Mouse (Mus musculus): ENCODE measurements around the gene Gas7. TPM values are rescaled to one million over a fixed set of nuclear protein-coding genes. Genes with fewer than 3 reads are reported as not detected.

Gene Gas7
- total RNA-seq, 1 experiment from 2014 or later: 6.5 TPM

GRCm38 (mm10) chr11:67663437-67663836 lies 208.2 kb downstream of the Gas7 start:
- no peak for ATAC-seq (ENCODE audit: extremely low read depth, insufficient number of reproducible peaks, low FRiP score, poor library complexity, severe bottlenecking)

GRCm38 (mm10) chr11:67664261-67664660 lies 209.0 kb downstream of the Gas7 start:
- ATAC-seq (ENCODE audit: extremely low read depth, insufficient number of reproducible peaks, low FRiP score, poor library complexity, severe bottlenecking): no peak

- ATAC-seq (ENCODE audit: extremely low read depth, insufficient number of reproducible peaks, low FRiP score, poor library complexity, severe bottlenecking): no peak
These were observed 209.7 kb downstream of the Gas7 start for GRCm38 (mm10) chr11:67664918-67665317.

GRCm38 (mm10) chr11:67666129-67666528 lies 210.9 kb downstream of the Gas7 start:
- ATAC-seq (ENCODE audit: extremely low read depth, insufficient number of reproducible peaks, low FRiP score, poor library complexity, severe bottlenecking): no peak

- no peak for ATAC-seq (ENCODE audit: extremely low read depth, insufficient number of reproducible peaks, low FRiP score, poor library complexity, severe bottlenecking)
These were observed 212.5 kb downstream of the Gas7 start for GRCm38 (mm10) chr11:67667531-67668332.

- no peak for ATAC-seq (ENCODE audit: extremely low read depth, insufficient number of reproducible peaks, low FRiP score, poor library complexity, severe bottlenecking)
These were observed 213.3 kb downstream of the Gas7 start for GRCm38 (mm10) chr11:67668460-67669007.

- no peak for ATAC-seq (ENCODE audit: extremely low read depth, insufficient number of reproducible peaks, low FRiP score, poor library complexity, severe bottlenecking)
These were observed 214.8 kb downstream of the Gas7 start for GRCm38 (mm10) chr11:67670031-67670430.

GRCm38 (mm10) chr11:67672140-67672539 lies 216.9 kb downstream of the Gas7 start:
- no peak for ATAC-seq (ENCODE audit: extremely low read depth, insufficient number of reproducible peaks, low FRiP score, poor library complexity, severe bottlenecking)

- peak; percentile 62; the same call in 1 of the 2 replicates for ATAC-seq (ENCODE audit: extremely low read depth, insufficient number of reproducible peaks, low FRiP score, poor library complexity, severe bottlenecking)
These were observed 220.6 kb downstream of the Gas7 start for GRCm38 (mm10) chr11:67675562-67676540.

GRCm38 (mm10) chr11:67679300-67679699 lies 224.1 kb downstream of the Gas7 start:
- no peak for ATAC-seq (ENCODE audit: extremely low read depth, insufficient number of reproducible peaks, low FRiP score, poor library complexity, severe bottlenecking)

GRCm38 (mm10) chr11:67679930-67680329 lies 224.7 kb downstream of the Gas7 start:
- no peak for ATAC-seq (ENCODE audit: extremely low read depth, insufficient number of reproducible peaks, low FRiP score, poor library complexity, severe bottlenecking)

- ATAC-seq (ENCODE audit: extremely low read depth, insufficient number of reproducible peaks, low FRiP score, poor library complexity, severe bottlenecking): no peak
These were observed 226.6 kb downstream of the Gas7 start for GRCm38 (mm10) chr11:67681871-67682270.

GRCm38 (mm10) chr11:67686109-67686508 lies 230.9 kb downstream of the Gas7 start:
- ATAC-seq (ENCODE audit: extremely low read depth, insufficient number of reproducible peaks, low FRiP score, poor library complexity, severe bottlenecking): no peak

- no peak for ATAC-seq (ENCODE audit: extremely low read depth, insufficient number of reproducible peaks, low FRiP score, poor library complexity, severe bottlenecking)
These were observed 239.6 kb downstream of the Gas7 start, which contains the start of gene Rcvrn for GRCm38 (mm10) chr11:67694703-67695376. Rcvrn (plus strand) TSS chr11:67695326.

GRCm38 (mm10) chr11:67712976-67713375 lies 257.7 kb downstream of the Gas7 start:
- no peak for ATAC-seq (ENCODE audit: extremely low read depth, insufficient number of reproducible peaks, low FRiP score, poor library complexity, severe bottlenecking)

GRCm38 (mm10) chr11:67715382-67715781 lies 260.1 kb downstream of the Gas7 start:
- ATAC-seq (ENCODE audit: extremely low read depth, insufficient number of reproducible peaks, low FRiP score, poor library complexity, severe bottlenecking): no peak

- no peak for ATAC-seq (ENCODE audit: extremely low read depth, insufficient number of reproducible peaks, low FRiP score, poor library complexity, severe bottlenecking)
These were observed 266.2 kb downstream of the Gas7 start for GRCm38 (mm10) chr11:67721485-67721884.

GRCm38 (mm10) chr11:67722399-67723156 lies 267.3 kb downstream of the Gas7 start:
- no peak for ATAC-seq (ENCODE audit: extremely low read depth, insufficient number of reproducible peaks, low FRiP score, poor library complexity, severe bottlenecking)
